Mouse (Mus musculus) bone marrow, adult 2 months (tissue): Measurements from ENCODE around the gene Gls. TPM values are rescaled to one million over a fixed set of nuclear protein-coding genes. Genes with fewer than 3 reads are reported as not detected.

ENCODE experiments used
- H3K27ac ChIP-seq: fragments of 200-500 bp; 2 replicates; pipeline ENCODE4 v1.5.1; 2012; ENCODE audit warnings: low read depth, mild to moderate bottlenecking, control low read depth, inconsistent platforms, low read length; ENCODE audit not compliant: control insufficient read depth, poor library complexity, insufficient read depth
- H3K4me1 ChIP-seq: fragments of 200-500 bp; 2 replicates; pipeline ENCODE4 v1.6.1; 2011; ENCODE audit warnings: low read length; ENCODE audit not compliant: control insufficient read depth, insufficient read depth
- H3K4me3 ChIP-seq: fragments of 200-500 bp; replicated peaks from 2 replicates; pipeline ENCODE3; 2011; ENCODE audit warnings: mild to moderate bottlenecking, low read depth, low read length, control low read depth; ENCODE audit not compliant: control insufficient read depth
- CTCF ChIP-seq: fragments of 200-500 bp; IDR thresholded peaks from 2 replicates; pipeline ENCODE4 v1.5.1; 2011; ENCODE audit warnings: low read length, control low read depth; ENCODE audit not compliant: control insufficient read depth, insufficient read depth
- POLR2A ChIP-seq: fragments of 200-500 bp; IDR thresholded peaks from 2 replicates; pipeline ENCODE4 v1.6.1; 2011; ENCODE audit warnings: low read depth, mild to moderate bottlenecking, control low read depth, low read length, borderline replicate concordance; ENCODE audit not compliant: control insufficient read depth
- WGBS: fragments of 180-500 bp; shearing (Covaris S2); methylation state at CpG from one replicate; pipeline ENCODE4 v1.1.7; 2018; 5-methylcytosine and 5-hydroxymethylcytosine counted together
- polyA plus RNA-seq: library from polyadenylated mRNA; stranded (reverse); fragments of >200 nt; gene quantifications from 2 replicates; pipeline ENCODE4 v1.2.4, GENCODE M21; 2011; ENCODE audit warnings: low replicate concordance; ENCODE audit not compliant: missing spikeins, insufficient read depth, insufficient read length

Gene Gls
- polyA plus RNA-seq, 1 experiment, result 43.1 TPM

- Histone ChIP-seq H3K4me1 (no peaks in the 10 kb centered on the region), H3K4me3 (no peak overlapping the region), H3K27ac (no peak overlapping the region)
- no peak for TF ChIP-seq CTCF
- no peak for TF ChIP-seq POLR2A
- 97% methylated on average over 2 of the region's 2 CpGs for WGBS
Measured at GRCm38 (mm10) chr1:52158040-52158439, 75.0 kb downstream of the Gls start.

GRCm38 (mm10) chr1:52156351-52156750 lies 76.7 kb downstream of the Gls start:
- H3K4me3 ChIP-seq, result no peak overlapping the region
- H3K27ac ChIP-seq, result no peak overlapping the region
- 95% methylated on average over 10 of the region's 10 CpGs for WGBS
- no peaks in the 10 kb centered on the region for H3K4me1 ChIP-seq
- no peak for TF ChIP-seq CTCF
- no peak for TF ChIP-seq POLR2A

GRCm38 (mm10) chr1:52154890-52155289 lies 78.1 kb downstream of the Gls start:
- TF ChIP-seq POLR2A (no peak), CTCF (no peak)
- H3K4me3 ChIP-seq, result no peak overlapping the region
- no peak overlapping the region for H3K27ac ChIP-seq
- WGBS, result 92% methylated on average over 8 of the region's 8 CpGs
- H3K4me1 ChIP-seq, result no peaks in the 10 kb centered on the region; the same call in 1 of the 2 replicates

GRCm38 (mm10) chr1:52152936-52153335 lies 80.1 kb downstream of the Gls start:
- Histone ChIP-seq H3K27ac (no peak overlapping the region), H3K4me3 (no peak overlapping the region), H3K4me1 (no peaks in the 10 kb centered on the region; the same call in 1 of the 2 replicates)
- WGBS, result 85% methylated on average over 3 of the region's 3 CpGs
- TF ChIP-seq POLR2A (no peak), CTCF (no peak)

- Histone ChIP-seq H3K27ac (no peak overlapping the region), H3K4me3 (no peak overlapping the region), H3K4me1 (no peaks in the 10 kb centered on the region; the same call in 1 of the 2 replicates)
- WGBS, result 92% methylated on average over 13 of the region's 13 CpGs
- no peak for TF ChIP-seq CTCF
- no peak for TF ChIP-seq POLR2A
Measured at GRCm38 (mm10) chr1:52152369-52152768, 80.7 kb downstream of the Gls start.

GRCm38 (mm10) chr1:52151166-52151565 lies 81.9 kb downstream of the Gls start:
- TF ChIP-seq POLR2A, result no peak
- TF ChIP-seq CTCF, result no peak
- WGBS, result 94% methylated on average over 5 of the region's 5 CpGs
- Histone ChIP-seq H3K4me1 (no peaks in the 10 kb centered on the region; the same call in 1 of the 2 replicates), H3K27ac (no peak overlapping the region), H3K4me3 (no peak overlapping the region)

GRCm38 (mm10) chr1:52150676-52151075 lies 82.4 kb downstream of the Gls start:
- Histone ChIP-seq H3K27ac (no peak overlapping the region), H3K4me1 (no peaks in the 10 kb centered on the region; the same call in 1 of the 2 replicates), H3K4me3 (no peak overlapping the region)
- TF ChIP-seq CTCF (no peak), POLR2A (no peak)
- 26% methylated on average over 11 of the region's 11 CpGs for WGBS

GRCm38 (mm10) chr1:52149934-52150346 lies 83.1 kb downstream of the Gls start:
- no peak overlapping the region for H3K27ac ChIP-seq
- H3K4me1 ChIP-seq, result no peaks in the 10 kb centered on the region; the same call in 1 of the 2 replicates
- H3K4me3 ChIP-seq, result no peak overlapping the region
- 48% methylated on average over 9 of the region's 9 CpGs for WGBS
- TF ChIP-seq POLR2A (no peak), CTCF (no peak)

- no peak for TF ChIP-seq POLR2A
- no peak for TF ChIP-seq CTCF
- no peak overlapping the region for H3K27ac ChIP-seq
- no peaks in the 10 kb centered on the region; the same call in 1 of the 2 replicates for H3K4me1 ChIP-seq
- 86% methylated on average over 7 of the region's 7 CpGs for WGBS
- no peak overlapping the region for H3K4me3 ChIP-seq
Measured at GRCm38 (mm10) chr1:52148696-52149095, 84.3 kb downstream of the Gls start.
